Mouse (Mus musculus) CH12.LX (cell line): Measurements from ENCODE around the gene Il33. TPM values are rescaled to one million over a fixed set of nuclear protein-coding genes. Genes with fewer than 3 reads are reported as not detected.

Source experiments
- DNase-seq: peaks from one replicate; pipeline ENCODE4 v3.0.0-alpha.2; 2013; ENCODE audit errors: extremely low read depth
- H3K27ac ChIP-seq: 2 replicates; pipeline ENCODE4 v1.5.1; 2012; ENCODE audit warnings: low read depth, mild to moderate bottlenecking, control low read depth, moderate library complexity; ENCODE audit not compliant: insufficient read depth
- H3K27me3 ChIP-seq: replicated peaks from 2 replicates; pipeline ENCODE3; 2012; ENCODE audit warnings: inconsistent platforms
- H3K36me3 ChIP-seq, 2 experiments: replicated peaks in 1 of 2; 2 replicates each; pipeline versions ENCODE3 to v1.6.1; 2012; ENCODE audit warnings: inconsistent platforms in 1 of 2, low read length in 1 of 2, mild to moderate bottlenecking in 1 of 2, mixed read lengths in 1 of 2, moderate library complexity in 1 of 2; ENCODE audit not compliant: control insufficient read depth in 1 of 2, insufficient read depth in 1 of 2
- H3K4me1 ChIP-seq, 2 experiments: 2 replicates each; pipeline ENCODE4 v1.6.1; 2012; ENCODE audit warnings: inconsistent platforms in 1 of 2, moderate library complexity in 1 of 2; ENCODE audit not compliant: insufficient read depth in 2 of 2, control insufficient read depth in 1 of 2
- H3K4me2 ChIP-seq: 2 replicates; pipeline ENCODE4 v1.6.1; 2012; ENCODE audit warnings: low read depth, mild to moderate bottlenecking, control low read depth; ENCODE audit not compliant: poor library complexity, insufficient read depth, severe bottlenecking
- H3K4me3 ChIP-seq, 3 experiments: fragments of 150-350 bp in 1 of 3; sonication (generic) in 1 of 3; replicated peaks in 1 of 3; 2 replicates each; pipeline versions ENCODE3 to v1.5.1; 2011 to 2012; ENCODE audit warnings: low read depth in 2 of 3, low read length in 2 of 3, mild to moderate bottlenecking in 2 of 3, moderate library complexity in 2 of 3, control low read depth in 1 of 3, improper control_type of control experiment in 1 of 3, inconsistent platforms in 1 of 3, mixed read lengths in 1 of 3; ENCODE audit not compliant: poor library complexity in 1 of 3
- H3K79me2 ChIP-seq: replicated peaks from 2 replicates; pipeline ENCODE4 v1.6.1; 2012; ENCODE audit warnings: mild to moderate bottlenecking, moderate library complexity; ENCODE audit not compliant: control insufficient read depth, poor library complexity, insufficient read depth, severe bottlenecking; ENCODE audit errors: extremely low read depth
- H3K9ac ChIP-seq: 2 replicates; pipeline ENCODE4 v1.6.1; 2012; ENCODE audit warnings: low read depth, mild to moderate bottlenecking, control low read depth, moderate library complexity; ENCODE audit not compliant: insufficient read depth
- H3K9me3 ChIP-seq: replicated peaks from 2 replicates; pipeline ENCODE3; 2012; ENCODE audit warnings: low read length, inconsistent platforms, mixed read lengths
- BHLHE40 ChIP-seq: IDR thresholded peaks from 2 replicates; pipeline ENCODE4 v1.6.1; 2011; ENCODE audit warnings: mild to moderate bottlenecking, low read depth, low read length, improper control_type of control experiment
- CHD2 ChIP-seq: IDR thresholded peaks from 2 replicates; pipeline ENCODE4 v1.6.1; 2011; ENCODE audit warnings: low read length, improper control_type of control experiment
- E2F4 ChIP-seq: IDR thresholded peaks from 2 replicates; pipeline ENCODE4 v1.6.1; 2011; ENCODE audit warnings: low read depth, low read length, improper control_type of control experiment; ENCODE audit not compliant: insufficient replicate concordance
- ELF1 ChIP-seq: IDR thresholded peaks from 2 replicates; pipeline ENCODE4 v1.6.1; 2014; ENCODE audit warnings: low read depth, mild to moderate bottlenecking, inconsistent platforms, low read length, improper control_type of control experiment
- EP300 ChIP-seq: IDR thresholded peaks from 2 replicates; pipeline ENCODE4 v1.6.1; 2011; ENCODE audit warnings: low read length, improper control_type of control experiment
- ETS1 ChIP-seq: conservative IDR thresholded peaks from 2 replicates; pipeline ENCODE4 v1.6.1; 2012; ENCODE audit warnings: low read depth, mild to moderate bottlenecking, inconsistent platforms, low read length, improper control_type of control experiment, moderate library complexity
- HCFC1 ChIP-seq: IDR thresholded peaks from 2 replicates; pipeline ENCODE4 v1.6.1; 2012; ENCODE audit warnings: low read depth, mild to moderate bottlenecking, inconsistent platforms, low read length, improper control_type of control experiment
- IRF4 ChIP-seq: IDR thresholded peaks from 2 replicates; pipeline ENCODE4 v1.6.1; 2014; ENCODE audit warnings: low read depth, mild to moderate bottlenecking, inconsistent platforms, low read length, improper control_type of control experiment
- JUN ChIP-seq: IDR thresholded peaks from 2 replicates; pipeline ENCODE4 v1.6.1; 2011; ENCODE audit warnings: low read depth, mild to moderate bottlenecking, low read length, improper control_type of control experiment, moderate library complexity; ENCODE audit not compliant: insufficient read depth
- JUND ChIP-seq: conservative IDR thresholded peaks from 2 replicates; pipeline ENCODE4 v1.6.1; 2011; ENCODE audit warnings: low read depth, low read length, improper control_type of control experiment
- KAT2A ChIP-seq: IDR thresholded peaks from 2 replicates; pipeline ENCODE4 v1.6.1; 2012; ENCODE audit warnings: low read length, improper control_type of control experiment, inconsistent platforms; ENCODE audit not compliant: insufficient replicate concordance
- MAFK ChIP-seq: IDR thresholded peaks from 2 replicates; pipeline ENCODE4 v1.6.1; 2011; ENCODE audit warnings: low read length, improper control_type of control experiment; ENCODE audit not compliant: insufficient replicate concordance
- MAX ChIP-seq: IDR thresholded peaks from 2 replicates; pipeline ENCODE4 v1.6.1; 2011; ENCODE audit warnings: low read length, improper control_type of control experiment
- MEF2A ChIP-seq: IDR thresholded peaks from 2 replicates; pipeline ENCODE4 v1.6.1; 2014; ENCODE audit warnings: low read depth, mild to moderate bottlenecking, inconsistent platforms, low read length, improper control_type of control experiment, borderline replicate concordance
- MYC ChIP-seq: IDR thresholded peaks from 2 replicates; pipeline ENCODE4 v1.6.1; 2011; ENCODE audit warnings: low read depth, mild to moderate bottlenecking, improper control_type of control experiment, low read length
- NRF1 ChIP-seq: IDR thresholded peaks from 2 replicates; pipeline ENCODE4 v1.6.1; 2014; ENCODE audit warnings: low read depth, mild to moderate bottlenecking, inconsistent platforms, low read length, improper control_type of control experiment, moderate library complexity
- PAX5 ChIP-seq: IDR thresholded peaks from 2 replicates; pipeline ENCODE4 v1.6.1; 2012; ENCODE audit warnings: low read length, inconsistent platforms, mixed read lengths
- POLR2A ChIP-seq: IDR thresholded peaks from 2 replicates; pipeline ENCODE4 v1.6.1; 2011; ENCODE audit warnings: low read depth, mild to moderate bottlenecking, improper control_type of control experiment, low read length
- POLR2AphosphoS2 ChIP-seq: IDR thresholded peaks from 2 replicates; pipeline ENCODE4 v1.6.1; 2011; ENCODE audit warnings: low read depth, low read length, improper control_type of control experiment
- RCOR1 ChIP-seq: conservative IDR thresholded peaks from 2 replicates; pipeline ENCODE4 v1.6.1; 2012; ENCODE audit warnings: low read depth, mild to moderate bottlenecking, inconsistent platforms, low read length, improper control_type of control experiment
- SIN3A ChIP-seq: IDR thresholded peaks from 2 replicates; pipeline ENCODE4 v1.6.1; 2012; ENCODE audit warnings: low read length, improper control_type of control experiment, inconsistent platforms
- TCF12 ChIP-seq: IDR thresholded peaks from 2 replicates; pipeline ENCODE4 v1.6.1; 2014; ENCODE audit warnings: low read depth, mild to moderate bottlenecking, inconsistent platforms, low read length, improper control_type of control experiment
- ZMIZ1 ChIP-seq: IDR thresholded peaks from 2 replicates; pipeline ENCODE4 v1.6.1; 2012; ENCODE audit warnings: low read depth, mild to moderate bottlenecking, inconsistent platforms, low read length, improper control_type of control experiment
- ZNF384 ChIP-seq: IDR thresholded peaks from 2 replicates; pipeline ENCODE4 v1.6.1; 2012; ENCODE audit warnings: low read depth, low read length, improper control_type of control experiment, inconsistent platforms
- dilution Hi-C: fragments of 300-500 bp; cut with MboI; formaldehyde crosslinking; loops from 2 replicates; pipeline ENCODE4 v1.14.3; 2020; ENCODE audit warnings: low sequenced_read_pairs; ENCODE audit not compliant: extremely low pct_unique_long_range_greater_than_20kb, extremely low pct_ligation_motif_present
- in situ Hi-C: fragments of 300-500 bp; cut with MboI; formaldehyde crosslinking; loops from 3 replicates; pipeline ENCODE4 v1.14.3; 2019; ENCODE audit warnings: low sequenced_read_pairs, low pct_ligation_motif_present, low pct_unique_long_range_greater_than_20kb, mixed read lengths
- polyA plus RNA-seq: library from polyadenylated mRNA; unstranded; fragments of >175 nt; gene quantifications from 2 replicates; pipeline ENCODE4 v1.2.1, GENCODE M21; 2012; ENCODE audit warnings: low read depth; ENCODE audit not compliant: insufficient read length
- total RNA-seq, 2 experiments: library from RNA; depleted of rRNA; stranded (reverse); fragments of 300-350 nt in 1 of 2; fragments of >200 nt in 1 of 2; gene quantifications; 2 replicates each; pipeline ENCODE4 v1.2.3; 2012 to 2014

Gene Il33
- total and polyA plus RNA-seq, 3 experiments, result 0.08 to 0.32 (median 0.24) TPM

DNA sequence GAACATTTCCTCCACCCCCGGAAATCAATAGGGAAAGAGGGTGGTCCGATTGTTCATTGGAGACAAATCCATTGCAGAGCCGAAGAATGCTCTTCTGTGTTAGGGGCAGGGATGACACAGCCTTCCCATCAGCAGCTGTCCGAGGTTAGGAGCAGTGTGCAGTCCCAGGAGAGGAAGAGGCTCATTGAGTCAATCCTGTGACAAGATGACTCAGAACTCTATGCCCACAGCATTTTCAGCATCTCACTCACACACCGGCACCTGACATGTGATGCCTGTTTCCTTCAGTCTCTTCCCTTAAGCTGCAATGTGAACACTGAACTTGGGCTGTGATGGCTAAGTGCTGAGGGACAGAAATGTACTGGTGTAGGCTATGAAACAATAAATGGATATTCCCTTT lies 7.5 kb upstream of the Il33 start:
- H3K27ac ChIP-seq, result no peak overlapping the region
- peaks cover 4 to 10% of the 10 kb centered on the region in 2 experiments; a peak in 3 of 4 replicates for H3K4me1 ChIP-seq
- in situ Hi-C loops (no loop called here), dilution Hi-C loops (no loop called here)
- H3K4me3 ChIP-seq, result no peak overlapping the region
- no peaks in the 10 kb centered on the region for H3K79me2 ChIP-seq
- no peak overlapping the region for H3K4me2 ChIP-seq
- no peak for TF ChIP-seq E2F4
- TF ChIP-seq IRF4, result peak; percentile 82
- TF ChIP-seq ZNF384, result no peak
- TF ChIP-seq ETS1, result peak; percentile 94
- 0 out of 2 replicates have a peak, but pooled peaks have one; percentile 65 for TF ChIP-seq RCOR1
- no peak for TF ChIP-seq NRF1
- TF ChIP-seq ELF1, result no peak
- peak; percentile 51; the same call in 1 of the 2 replicates for TF ChIP-seq MAFK
- no peak for TF ChIP-seq POLR2AphosphoS2
- TF ChIP-seq PAX5, result no peak
- 0 out of 2 replicates have a peak, but pooled peaks have one; percentile 39 for TF ChIP-seq TCF12
- no peak for TF ChIP-seq POLR2A
- TF ChIP-seq MYC, result no peak
- 0 out of 2 replicates have a peak, but pooled peaks have one; percentile 12 for TF ChIP-seq CHD2
- peak; percentile 87 for TF ChIP-seq EP300
- TF ChIP-seq BHLHE40, result peak; percentile 97
- peak; percentile 33; the same call in 1 of the 2 replicates for TF ChIP-seq JUND
- TF ChIP-seq HCFC1, result no peak
- TF ChIP-seq SIN3A, result no peak
- TF ChIP-seq KAT2A, result no peak
- TF ChIP-seq ZMIZ1, result no peak
- TF ChIP-seq MEF2A, result 0 out of 2 replicates have a peak, but pooled peaks have one; percentile 43
- TF ChIP-seq JUN, result peak; percentile 65
- TF ChIP-seq MAX, result peak; percentile 29; the same call in 1 of the 2 replicates
- no peaks in the 10 kb centered on the region for H3K9me3 ChIP-seq
- no peaks in the 10 kb centered on the region for H3K36me3 ChIP-seq
- H3K27me3 ChIP-seq, result no peaks in the 10 kb centered on the region
- no peak overlapping the region for H3K9ac ChIP-seq
- DNase-seq, result peak; percentile 70
